Mouse (Mus musculus): ENCODE results near the gene Tex19.1.

DNA sequence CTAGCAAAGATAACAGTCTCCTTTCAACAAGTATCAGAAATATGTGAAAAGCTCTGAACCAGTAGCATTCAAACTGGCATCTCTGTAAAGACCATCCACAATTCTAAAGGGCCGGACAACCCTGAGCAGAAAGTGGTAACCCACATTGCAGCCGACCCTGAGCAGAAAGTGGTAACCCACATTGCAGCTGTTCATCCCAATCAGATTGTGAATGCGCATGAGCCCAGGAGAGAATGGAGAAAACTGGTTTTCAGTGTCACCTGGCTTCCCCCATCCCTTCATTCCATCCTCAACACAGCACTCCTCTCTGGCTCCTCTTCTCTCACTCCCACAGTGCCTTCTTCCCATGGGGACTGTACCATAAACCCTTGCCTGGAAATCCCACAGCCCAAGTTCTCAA lies 18.5 kb upstream of the Tex19.1 start:
- no peak for TF ChIP-seq CTCF (IDR thresholded peaks at IDR 0.05; ENCODE audit: insufficient read depth, low read length)
- TF ChIP-seq POLR2A (IDR thresholded peaks at IDR 0.05; ENCODE audit: borderline replicate concordance, extremely low read depth, low read depth, low read length), result no peak
